Mouse (Mus musculus): ENCODE data around the gene Apol9b. TPM values are rescaled to one million over a fixed set of nuclear protein-coding genes. Genes with fewer than 3 reads are reported as not detected.

Gene Apol9b
- total and polyA plus RNA-seq, 3 experiments = not detected

GRCm38 (mm10) chr15:77756848-77757247 is 28.0 kb downstream of the Apol9b start, which contains the start of gene Apol8:
TSS of gene Apol8 (minus strand) at chr15:77757003.
- H3K9ac ChIP-seq (ENCODE audit: control insufficient read depth, low read depth, low read length, poor library complexity, severe bottlenecking) = peak within 1 kb of the TSS; percentile 53
- H3K9me3 ChIP-seq (replicated peaks; ENCODE audit: insufficient read depth, low read length) = no peaks in the 10 kb centered on the region
- H3K27me3 ChIP-seq (ENCODE audit: control insufficient read depth in 1 of 2, insufficient read depth in 2 of 2, low read length in 2 of 2) = no peaks in the 10 kb centered on the region
- TF ChIP-seq RAD21 (IDR thresholded peaks at IDR 0.05; ENCODE audit: low read depth, low read length) (peak; percentile 64), HCFC1 (IDR thresholded peaks at IDR 0.05; ENCODE audit: low read depth, low read length) (0 out of 2 replicates have a peak, but pooled peaks have one; percentile 29), MXI1 (IDR thresholded peaks at IDR 0.05; ENCODE audit: low read depth, low read length) (no peak), TBP (IDR thresholded peaks at IDR 0.05; ENCODE audit: low read depth, low read length) (no peak), CTCF (IDR thresholded peaks at IDR 0.05 in 2 of 3, conservative IDR thresholded peaks at IDR 0.05 in 1 of 3; ENCODE audit: control insufficient read depth in 1 of 3, insufficient read depth in 1 of 3, low read depth in 2 of 3, low read length in 3 of 3, poor library complexity in 1 of 3, severe bottlenecking in 1 of 3) (peak; percentile 93 to 99 (median 94)), SMC3 (IDR thresholded peaks at IDR 0.05; ENCODE audit: low read depth, low read length) (peak; percentile 70), ZC3H11A (IDR thresholded peaks at IDR 0.05; ENCODE audit: low read depth, low read length) (peak; percentile 55), SIN3A (IDR thresholded peaks at IDR 0.05; ENCODE audit: low read length) (no peak), ETS1 (IDR thresholded peaks at IDR 0.05; ENCODE audit: low read depth, low read length) (no peak), ZKSCAN1 (IDR thresholded peaks at IDR 0.05; ENCODE audit: low read depth, low read length) (no peak), CHD2 (IDR thresholded peaks at IDR 0.05; ENCODE audit: low read length) (no peak), MAX (IDR thresholded peaks at IDR 0.05; ENCODE audit: low read length) (no peak)
- DNase-seq (ENCODE audit: low read depth, low spot score) = peak; percentile 84
- no peaks in the 10 kb centered on the region; a peak in 1 of 4 replicates for H3K36me3 ChIP-seq (ENCODE audit: control insufficient read depth in 1 of 2, insufficient read depth in 2 of 2, low read length in 2 of 2)
- H3K4me3 ChIP-seq (ENCODE audit: control insufficient read depth in 1 of 2, insufficient read depth in 1 of 2, low read depth in 2 of 2, low read length in 2 of 2) = peak within 1 kb of the TSS; percentile 34 to 58
- no peaks in the 10 kb centered on the region for H3K79me2 ChIP-seq (ENCODE audit: control insufficient read depth, insufficient read depth, low read length, poor library complexity)
- H3K4me1 ChIP-seq (ENCODE audit: control insufficient read depth in 1 of 2, insufficient read depth in 2 of 2, low read length in 2 of 2) = peaks cover 0 to 3% of the 10 kb centered on the region in 2 experiments; a peak in 1 of 4 replicates
- H3K27ac ChIP-seq (ENCODE audit: control insufficient read depth, low read depth, low read length) = no peak within 1 kb of the TSS

GRCm38 (mm10) chr15:77757586-77758226 is 28.9 kb downstream of the Apol9b start:
- no peaks in the 10 kb centered on the region for H3K27me3 ChIP-seq (ENCODE audit: control insufficient read depth in 1 of 2, insufficient read depth in 2 of 2, low read length in 2 of 2)
- no peak for TF ChIP-seq POLR2AphosphoS2 (IDR thresholded peaks at IDR 0.05; ENCODE audit: low read length)
- TF ChIP-seq MAX (IDR thresholded peaks at IDR 0.05; ENCODE audit: low read length) = no peak
- TF ChIP-seq MYC (IDR thresholded peaks at IDR 0.05; ENCODE audit: low read depth, low read length) = 0 out of 2 replicates have a peak, but pooled peaks have one; percentile 59
- TF ChIP-seq CTCF (IDR thresholded peaks at IDR 0.05 in 2 of 3, conservative IDR thresholded peaks at IDR 0.05 in 1 of 3; ENCODE audit: control insufficient read depth in 1 of 3, insufficient read depth in 1 of 3, low read depth in 2 of 3, low read length in 3 of 3, poor library complexity in 1 of 3, severe bottlenecking in 1 of 3) = peak; percentile 31 to 61 (median 40); a peak in 5 of 6 replicates
- peak; percentile 47 for TF ChIP-seq SMC3 (IDR thresholded peaks at IDR 0.05; ENCODE audit: low read depth, low read length)
- peak; percentile 33 for TF ChIP-seq RAD21 (IDR thresholded peaks at IDR 0.05; ENCODE audit: low read depth, low read length)
- TF ChIP-seq MAFK (IDR thresholded peaks at IDR 0.05; ENCODE audit: borderline replicate concordance, low read depth, low read length) = no peak
- no peak for TF ChIP-seq KAT2A (conservative IDR thresholded peaks at IDR 0.05; ENCODE audit: low read depth, low read length)
- H3K36me3 ChIP-seq (ENCODE audit: control insufficient read depth in 1 of 2, insufficient read depth in 2 of 2, low read length in 2 of 2) = no peaks in the 10 kb centered on the region; a peak in 1 of 4 replicates
- no peak overlapping the region for H3K27ac ChIP-seq (ENCODE audit: control insufficient read depth, low read depth, low read length)
- H3K4me3 ChIP-seq (ENCODE audit: control insufficient read depth in 1 of 2, insufficient read depth in 1 of 2, low read depth in 2 of 2, low read length in 2 of 2) = no peak overlapping the region
- H3K79me2 ChIP-seq (ENCODE audit: control insufficient read depth, insufficient read depth, low read length, poor library complexity) = no peaks in the 10 kb centered on the region
- H3K9me3 ChIP-seq (replicated peaks; ENCODE audit: insufficient read depth, low read length) = no peaks in the 10 kb centered on the region
- no peak overlapping the region for H3K9ac ChIP-seq (ENCODE audit: control insufficient read depth, low read depth, low read length, poor library complexity, severe bottlenecking)
- peak; percentile 58 for DNase-seq (ENCODE audit: low read depth, low spot score)
- peaks cover 0 to 3% of the 10 kb centered on the region in 2 experiments; a peak in 1 of 4 replicates for H3K4me1 ChIP-seq (ENCODE audit: control insufficient read depth in 1 of 2, insufficient read depth in 2 of 2, low read length in 2 of 2)

Measured in MEL (cell line).